Mouse (Mus musculus) G1E-ER4 (cell line): Measurements from ENCODE around the gene Syngr1. TPM values are rescaled to one million over a fixed set of nuclear protein-coding genes. Genes with fewer than 3 reads are reported as not detected.

Source experiments
- GATA1 ChIP-seq: IDR thresholded peaks from one replicate; pipeline ENCODE4 v1.8.0; 2012; ENCODE audit warnings: low read length, inconsistent platforms
- polyA plus RNA-seq: library from polyadenylated mRNA; stranded (reverse); fragments of >175 nt; gene quantifications from 2 replicates; pipeline ENCODE4 v1.2.3, GENCODE M21; 2012

Gene Syngr1
- polyA plus RNA-seq, 1 experiment: 94.8 TPM

GRCm38 (mm10) chr15:80062339-80062738 is 28.8 kb upstream of the Syngr1 start:
- no peak for TF ChIP-seq GATA1

GRCm38 (mm10) chr15:80062821-80063220 is 28.3 kb upstream of the Syngr1 start:
- TF ChIP-seq GATA1: no peak

- TF ChIP-seq GATA1: no peak
Measured at GRCm38 (mm10) chr15:80064965-80065364, 26.2 kb upstream of the Syngr1 start.

GRCm38 (mm10) chr15:80065414-80065813 is 25.7 kb upstream of the Syngr1 start:
- TF ChIP-seq GATA1: no peak

GRCm38 (mm10) chr15:80066538-80066937 is 24.6 kb upstream of the Syngr1 start:
- TF ChIP-seq GATA1: no peak

- TF ChIP-seq GATA1: no peak
Measured at GRCm38 (mm10) chr15:80069171-80069570, 22.0 kb upstream of the Syngr1 start.

GRCm38 (mm10) chr15:80070095-80070644 is 21.0 kb upstream of the Syngr1 start:
- no peak for TF ChIP-seq GATA1

- no peak for TF ChIP-seq GATA1
Measured at GRCm38 (mm10) chr15:80071951-80072437, 19.1 kb upstream of the Syngr1 start.

GRCm38 (mm10) chr15:80072579-80073255 is 18.4 kb upstream of the Syngr1 start:
- TF ChIP-seq GATA1: no peak

GRCm38 (mm10) chr15:80073256-80073621 is 17.9 kb upstream of the Syngr1 start:
- no peak for TF ChIP-seq GATA1

- TF ChIP-seq GATA1: no peak
Measured at GRCm38 (mm10) chr15:80074663-80075373, 16.3 kb upstream of the Syngr1 start.

GRCm38 (mm10) chr15:80075374-80075694 is 15.8 kb upstream of the Syngr1 start:
- no peak for TF ChIP-seq GATA1

GRCm38 (mm10) chr15:80075733-80076337 is 15.3 kb upstream of the Syngr1 start:
- TF ChIP-seq GATA1: no peak

GRCm38 (mm10) chr15:80076338-80077136 is 14.6 kb upstream of the Syngr1 start:
- no peak for TF ChIP-seq GATA1

GRCm38 (mm10) chr15:80078058-80078814 is 12.9 kb upstream of the Syngr1 start:
- TF ChIP-seq GATA1: no peak

GRCm38 (mm10) chr15:80079129-80079668 is 11.9 kb upstream of the Syngr1 start:
- no peak for TF ChIP-seq GATA1
